Mouse (Mus musculus): ENCODE data around the gene Kcnk5. TPM values are rescaled to one million over a fixed set of nuclear protein-coding genes. Genes with fewer than 3 reads are reported as not detected.

The Kcnk5 gene
- polyA plus RNA-seq, 1 experiment from 2014 or later = 5.2 TPM

DNA sequence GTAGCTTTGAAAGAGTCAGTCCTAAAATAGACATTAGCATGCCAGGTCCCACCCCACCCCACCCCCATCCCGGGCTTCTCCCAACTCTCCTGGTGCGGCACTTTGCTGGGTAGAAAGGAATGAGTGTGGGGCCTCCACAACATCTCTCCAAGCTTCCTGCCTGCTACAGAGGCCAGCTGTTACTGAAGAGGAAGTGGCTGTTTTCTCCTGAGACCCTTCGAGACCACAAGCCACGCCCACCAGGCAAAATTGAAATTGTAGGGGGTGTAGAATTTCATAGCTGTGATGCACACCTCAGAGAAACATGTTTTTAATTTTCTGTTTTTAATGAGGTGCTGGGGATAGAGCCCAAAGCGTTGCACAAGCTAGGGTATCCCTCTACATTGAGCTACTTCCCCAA is 60.7 kb downstream of the Kcnk5 start:
- Histone ChIP-seq H3K4me1 (ENCODE audit: insufficient read depth, low read depth, low read length) (peaks cover 4% of the 10 kb centered on the region; the same call in 1 of the 2 replicates), H3K9ac (replicated peaks; ENCODE audit: low read depth) (no peak overlapping the region), H3K36me3 (ENCODE audit: insufficient read depth, low read length) (no peaks in the 10 kb centered on the region), H3K4me3 (ENCODE audit: low read depth, low read length) (no peak overlapping the region), H3K27me3 (replicated peaks; ENCODE audit: insufficient read depth, low read length) (no peaks in the 10 kb centered on the region), H3K27ac (ENCODE audit: low read length) (no peak overlapping the region), H3K9me3 (ENCODE audit: low read length) (no peaks in the 10 kb centered on the region), H3K4me2 (replicated peaks; ENCODE audit: low read depth, low read length) (no peak overlapping the region)
- no peak for ATAC-seq
- TF ChIP-seq EP300 (IDR thresholded peaks at IDR 0.05) = no peak
- no peak for TF ChIP-seq CTCF (IDR thresholded peaks at IDR 0.05)
- 46% methylated on average over 5 of the region's 5 CpGs for WGBS
- DNase-seq (ENCODE audit: low spot score) = no peak

DNA sequence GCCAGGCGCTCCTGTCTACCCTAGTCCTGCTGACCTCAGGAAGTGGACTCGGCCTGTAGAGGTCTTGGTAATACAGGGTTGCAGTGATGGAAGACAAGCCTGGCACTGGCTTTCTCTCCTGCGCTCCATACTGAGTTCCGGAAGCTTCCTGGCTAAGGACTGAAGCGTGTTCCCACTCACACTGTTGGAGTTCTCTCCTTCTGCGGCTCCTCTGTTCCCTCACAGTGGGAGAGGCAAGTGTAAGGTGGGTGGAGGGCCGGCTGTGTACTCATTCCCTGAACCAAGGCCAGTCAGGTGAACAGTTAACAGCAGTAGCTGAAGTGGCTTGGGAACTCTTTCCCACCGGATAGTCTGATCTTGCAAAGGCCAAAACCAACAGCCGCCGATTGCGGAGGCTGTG is 61.6 kb downstream of the Kcnk5 start:
- Histone ChIP-seq H3K36me3 (ENCODE audit: insufficient read depth, low read length) (no peaks in the 10 kb centered on the region), H3K4me3 (ENCODE audit: low read depth, low read length) (no peak overlapping the region), H3K27me3 (replicated peaks; ENCODE audit: insufficient read depth, low read length) (no peaks in the 10 kb centered on the region), H3K9me3 (ENCODE audit: low read length) (no peaks in the 10 kb centered on the region), H3K4me2 (replicated peaks; ENCODE audit: low read depth, low read length) (no peak overlapping the region), H3K9ac (replicated peaks; ENCODE audit: low read depth) (no peak overlapping the region), H3K4me1 (ENCODE audit: insufficient read depth, low read depth, low read length) (peaks cover 4% of the 10 kb centered on the region; the same call in 1 of the 2 replicates), H3K27ac (ENCODE audit: low read length) (no peak overlapping the region)
- no peak for DNase-seq (ENCODE audit: low spot score)
- no peak for ATAC-seq
- TF ChIP-seq CTCF (IDR thresholded peaks at IDR 0.05) (no peak), EP300 (IDR thresholded peaks at IDR 0.05) (no peak)
- WGBS = 88% methylated on average over 11 of the region's 11 CpGs

DNA sequence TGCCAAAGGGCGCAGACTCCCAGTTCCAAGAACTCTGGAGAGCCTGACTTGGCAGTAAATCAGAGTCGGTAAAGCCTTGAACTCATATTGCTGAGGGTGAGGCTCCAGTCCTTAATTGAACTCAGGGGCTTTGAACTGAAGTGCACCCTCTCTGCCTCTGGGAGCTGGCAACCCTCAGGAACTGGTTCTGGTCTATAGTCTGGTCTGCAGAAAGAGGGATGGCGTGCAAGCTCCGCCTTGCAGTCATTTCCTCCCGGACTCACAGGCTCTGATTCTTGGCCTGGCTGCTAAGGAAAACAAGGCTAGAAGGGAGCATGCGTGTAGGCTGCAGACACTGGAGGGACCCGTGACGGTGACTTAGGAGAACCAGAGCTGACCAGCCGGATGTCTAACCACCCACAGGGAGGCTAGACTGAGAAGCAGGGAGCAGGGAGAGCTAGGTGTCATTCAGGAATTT is 65.4 kb downstream of the Kcnk5 start:
- H3K4me3 ChIP-seq (ENCODE audit: low read depth, low read length) = no peak overlapping the region
- H3K27me3 ChIP-seq (replicated peaks; ENCODE audit: insufficient read depth, low read length) = no peaks in the 10 kb centered on the region
- H3K4me1 ChIP-seq (ENCODE audit: insufficient read depth, low read depth, low read length) = peaks cover 4% of the 10 kb centered on the region; the same call in 1 of the 2 replicates
- TF ChIP-seq EP300 (IDR thresholded peaks at IDR 0.05) (no peak), CTCF (IDR thresholded peaks at IDR 0.05) (no peak)
- H3K4me2 ChIP-seq (replicated peaks; ENCODE audit: low read depth, low read length) = no peak overlapping the region
- DNase-seq (ENCODE audit: low spot score) (peak; percentile 34), ATAC-seq (peak; percentile 54)
- no peak overlapping the region for H3K27ac ChIP-seq (ENCODE audit: low read length)
- no peaks in the 10 kb centered on the region for H3K9me3 ChIP-seq (ENCODE audit: low read length)
- H3K36me3 ChIP-seq (ENCODE audit: insufficient read depth, low read length) = no peaks in the 10 kb centered on the region
- H3K9ac ChIP-seq (replicated peaks; ENCODE audit: low read depth) = no peak overlapping the region
- WGBS = 36% methylated on average over 9 of the region's 9 CpGs

DNA sequence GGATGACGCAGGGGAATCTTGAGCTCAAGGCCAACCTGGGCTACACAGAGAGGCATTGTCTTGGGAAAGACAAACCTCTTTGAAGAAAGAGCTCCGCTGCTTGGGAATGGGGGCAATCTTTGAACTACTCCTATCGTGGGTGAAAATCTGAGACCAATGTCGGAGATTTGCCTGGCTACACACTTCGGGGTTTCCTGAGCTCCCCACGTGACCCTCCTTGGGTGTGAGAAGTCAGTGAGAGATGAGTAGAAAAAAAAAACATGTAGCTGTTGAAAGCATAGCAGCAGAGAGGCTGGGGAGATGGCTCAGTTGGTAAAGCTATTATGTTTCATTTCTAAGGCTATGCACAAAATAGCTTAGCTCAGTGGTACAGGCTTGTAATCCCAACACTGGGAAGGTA is 66.7 kb downstream of the Kcnk5 start:
- TF ChIP-seq CTCF (IDR thresholded peaks at IDR 0.05) = no peak
- no peak for TF ChIP-seq EP300 (IDR thresholded peaks at IDR 0.05)
- 83% methylated on average over 6 of the region's 6 CpGs for WGBS

DNA sequence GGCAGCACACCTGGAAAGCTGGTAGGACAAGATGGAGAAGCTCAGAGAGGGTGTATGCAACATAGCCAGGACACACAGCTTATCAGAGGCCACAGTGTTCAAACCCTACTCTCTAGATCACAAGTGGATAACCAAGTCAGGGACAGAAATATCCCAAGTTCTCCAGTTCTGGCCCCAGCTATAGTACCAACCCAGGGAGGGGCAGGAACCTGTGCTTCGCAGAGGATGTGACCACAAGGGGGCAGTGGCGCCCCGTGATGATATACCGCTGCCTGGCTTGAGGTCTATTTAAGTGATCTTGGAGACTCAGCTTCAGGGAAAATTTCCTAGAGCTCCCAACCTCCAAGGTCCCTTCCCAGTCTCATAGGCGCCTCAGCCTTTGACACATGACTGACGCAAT is 67.6 kb downstream of the Kcnk5 start:
- peak; percentile 96 for TF ChIP-seq CTCF (IDR thresholded peaks at IDR 0.05)
- no peak for TF ChIP-seq EP300 (IDR thresholded peaks at IDR 0.05)
- WGBS = 8% methylated on average over 6 of the region's 6 CpGs

More for the DNA sequence above, 66.7 kb downstream of the Kcnk5 start:
- H3K27ac ChIP-seq (ENCODE audit: low read length) = no peak overlapping the region
- H3K9ac ChIP-seq (replicated peaks; ENCODE audit: low read depth) = no peak overlapping the region
- H3K27me3 ChIP-seq (replicated peaks; ENCODE audit: insufficient read depth, low read length) = no peaks in the 10 kb centered on the region
- H3K9me3 ChIP-seq (ENCODE audit: low read length) = no peaks in the 10 kb centered on the region
- H3K4me2 ChIP-seq (replicated peaks; ENCODE audit: low read depth, low read length) = no peak overlapping the region
- H3K4me3 ChIP-seq (ENCODE audit: low read depth, low read length) = no peak overlapping the region
- no peak for ATAC-seq
- H3K36me3 ChIP-seq (ENCODE audit: insufficient read depth, low read length) = no peaks in the 10 kb centered on the region
- H3K4me1 ChIP-seq (ENCODE audit: insufficient read depth, low read depth, low read length) = peaks cover 4% of the 10 kb centered on the region; the same call in 1 of the 2 replicates
- no peak for DNase-seq (ENCODE audit: low spot score)

DNA sequence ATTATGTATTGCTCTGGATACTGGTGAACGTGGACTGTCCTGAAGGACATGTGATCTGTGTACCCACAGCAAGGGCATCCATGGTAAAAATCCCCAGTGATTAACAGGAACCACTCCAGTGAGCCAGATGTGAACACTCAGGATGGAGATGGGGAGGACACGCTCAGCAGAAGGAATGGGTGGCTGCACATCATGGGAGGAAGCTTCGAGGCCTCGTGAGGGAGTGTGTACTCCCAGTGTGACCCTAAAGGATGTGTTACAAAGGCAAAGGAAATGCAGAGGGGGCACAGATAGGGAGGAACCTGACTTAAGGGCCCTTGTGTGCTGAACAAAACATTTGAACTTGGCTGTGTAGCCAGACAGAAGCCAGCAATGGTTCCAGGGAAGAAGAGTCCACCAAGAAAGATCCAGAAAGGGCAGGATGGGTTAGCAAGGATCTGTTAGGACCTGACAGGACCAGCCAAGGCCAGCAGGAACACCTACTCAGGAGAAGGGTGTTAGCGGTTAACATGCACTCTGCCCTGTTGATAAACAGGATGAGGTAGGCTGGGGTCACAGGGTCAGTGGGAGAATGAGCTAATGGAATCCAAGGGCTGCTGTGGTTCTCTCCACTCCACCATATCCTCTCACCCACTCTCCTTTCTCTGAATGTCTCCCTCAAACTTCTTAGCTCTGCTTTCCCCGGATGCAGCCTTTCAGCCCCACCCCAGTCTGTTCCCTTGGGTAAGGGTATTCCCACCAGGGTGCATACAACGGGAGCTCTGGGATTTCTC is 68.2 kb downstream of the Kcnk5 start:
- no peaks in the 10 kb centered on the region for H3K9me3 ChIP-seq (ENCODE audit: low read length)
- no peaks in the 10 kb centered on the region for H3K27me3 ChIP-seq (replicated peaks; ENCODE audit: insufficient read depth, low read length)
- no peak overlapping the region for H3K27ac ChIP-seq (ENCODE audit: low read length)
- no peak overlapping the region for H3K9ac ChIP-seq (replicated peaks; ENCODE audit: low read depth)
- peak; percentile 27; the same call in 1 of the 2 replicates for ATAC-seq
- H3K4me3 ChIP-seq (ENCODE audit: low read depth, low read length) = no peak overlapping the region
- no peak overlapping the region for H3K4me2 ChIP-seq (replicated peaks; ENCODE audit: low read depth, low read length)
- TF ChIP-seq CTCF (IDR thresholded peaks at IDR 0.05) (no peak), EP300 (IDR thresholded peaks at IDR 0.05) (no peak)
- no peak for DNase-seq (ENCODE audit: low spot score)
- WGBS = 40% methylated on average over 7 of the region's 7 CpGs
- H3K4me1 ChIP-seq (ENCODE audit: insufficient read depth, low read depth, low read length) = peaks cover 4% of the 10 kb centered on the region; the same call in 1 of the 2 replicates
- no peaks in the 10 kb centered on the region for H3K36me3 ChIP-seq (ENCODE audit: insufficient read depth, low read length)

More for the DNA sequence above, 67.6 kb downstream of the Kcnk5 start:
- Histone ChIP-seq H3K36me3 (ENCODE audit: insufficient read depth, low read length) (no peaks in the 10 kb centered on the region), H3K4me1 (ENCODE audit: insufficient read depth, low read depth, low read length) (peaks cover 4% of the 10 kb centered on the region; the same call in 1 of the 2 replicates), H3K27ac (ENCODE audit: low read length) (no peak overlapping the region), H3K4me2 (replicated peaks; ENCODE audit: low read depth, low read length) (no peak overlapping the region), H3K9me3 (ENCODE audit: low read length) (no peaks in the 10 kb centered on the region), H3K4me3 (ENCODE audit: low read depth, low read length) (no peak overlapping the region), H3K27me3 (replicated peaks; ENCODE audit: insufficient read depth, low read length) (no peaks in the 10 kb centered on the region), H3K9ac (replicated peaks; ENCODE audit: low read depth) (no peak overlapping the region)
- ATAC-seq (peak; percentile 82), DNase-seq (ENCODE audit: low spot score) (peak; percentile 89)
